Mouse (Mus musculus) stomach, postnatal 0 days (tissue): Measurements from ENCODE around the gene Sox15. TPM values are rescaled to one million over a fixed set of nuclear protein-coding genes. Genes with fewer than 3 reads are reported as not detected.

ENCODE experiments used
- ATAC-seq: fragments of 200-750 bp; cut with Nextera tagmentation; 2 replicates; pipeline ENCODE4 v1.8.0; 2017; ENCODE audit not compliant: low FRiP score, low TSS enrichment
- DNase-seq: peaks from one replicate; pipeline ENCODE4 v3.0.0-alpha.2; 2016; ENCODE audit warnings: low spot score
- H3K27ac ChIP-seq: fragments of 300-500 bp; sonication (generic); replicated peaks from 2 replicates; pipeline ENCODE4 v1.5.1; 2014; ENCODE audit warnings: mild to moderate bottlenecking, control low read depth
- H3K27me3 ChIP-seq: fragments of 300-500 bp; sonication (generic); 2 replicates; pipeline ENCODE4 v1.6.1; 2014; ENCODE audit warnings: low read length; ENCODE audit not compliant: control insufficient read depth, insufficient read depth
- H3K36me3 ChIP-seq: fragments of 300-500 bp; sonication (generic); 2 replicates; pipeline ENCODE4 v1.6.1; 2014; ENCODE audit warnings: low read length, mixed read lengths; ENCODE audit not compliant: control insufficient read depth, insufficient read depth
- H3K4me1 ChIP-seq: fragments of 300-500 bp; sonication (generic); replicated peaks from 2 replicates; pipeline ENCODE4 v1.6.1; 2014; ENCODE audit warnings: antibody characterized with exemption; ENCODE audit not compliant: control insufficient read depth, insufficient read depth
- H3K4me2 ChIP-seq: fragments of 300-500 bp; sonication (generic); replicated peaks from 2 replicates; pipeline ENCODE4 v1.6.1; 2014; ENCODE audit warnings: low read depth, mild to moderate bottlenecking, control low read depth, moderate library complexity
- H3K4me3 ChIP-seq: fragments of 300-500 bp; sonication (generic); 2 replicates; pipeline ENCODE4 v1.5.1; 2014; ENCODE audit warnings: low read depth, low read length, control low read depth
- H3K9ac ChIP-seq: fragments of 300-500 bp; sonication (generic); 2 replicates; pipeline ENCODE4 v1.6.1; 2014; ENCODE audit warnings: mild to moderate bottlenecking, low read length, control low read depth, mixed read lengths
- H3K9me3 ChIP-seq: fragments of 300-500 bp; sonication (generic); 2 replicates; pipeline ENCODE4 v1.6.1; 2016; ENCODE audit warnings: low read length; ENCODE audit not compliant: control insufficient read depth
- CTCF ChIP-seq: IDR thresholded peaks from 2 replicates; pipeline ENCODE4 v1.5.1; 2016; ENCODE audit warnings: antibody characterized with exemption, low read depth, mild to moderate bottlenecking, moderate library complexity
- EP300 ChIP-seq: optimal IDR thresholded peaks from 2 replicates; pipeline ENCODE3; 2016; ENCODE audit warnings: antibody characterized with exemption
- WGBS: fragments of 180-500 bp; shearing (Covaris S2); extraction: QIAGEN DNeasy Blood & Tissue Kit; methylation state at CpG from one replicate; pipeline ENCODE4 v1.1.7; 2014; 5-methylcytosine and 5-hydroxymethylcytosine counted together
- polyA plus RNA-seq: library from polyadenylated mRNA; unstranded; fragments of >200 nt; fragmentation: Nextera tagmentation; extraction: Ambion mirVana; gene quantifications from 2 replicates; pipeline ENCODE4 v1.2.1, GENCODE M21; 2015

Sox15 gene
- polyA plus RNA-seq, 1 experiment from 2014 or later: 7.9 TPM

GRCm38 (mm10) chr11:69679144-69679543 is 24.0 kb downstream of the Sox15 start:
- H3K4me1 ChIP-seq: 0 out of 2 replicates have a peak, but pooled peaks cover 3% of the 10 kb centered on the region
- 93% methylated on average over 2 of the region's 2 CpGs for whole genome bisulfite sequencing
- no peak overlapping the region for H3K9ac ChIP-seq
- peaks cover 13% of the 10 kb centered on the region for H3K36me3 ChIP-seq
- no peaks in the 10 kb centered on the region for H3K9me3 ChIP-seq
- DNase-seq (no peak), ATAC-seq (no peak)
- TF ChIP-seq CTCF: no peak
- no peak for TF ChIP-seq EP300
- no peak overlapping the region for H3K4me2 ChIP-seq
- no peak overlapping the region for H3K4me3 ChIP-seq
- H3K27ac ChIP-seq: no peak overlapping the region
- no peaks in the 10 kb centered on the region for H3K27me3 ChIP-seq

GRCm38 (mm10) chr11:69680136-69680855 is 25.2 kb downstream of the Sox15 start:
- H3K9ac ChIP-seq: 0 out of 2 replicates have a peak overlapping the region, but pooled peaks have one; percentile 4

GRCm38 (mm10) chr11:69681314-69682208 is 26.4 kb downstream of the Sox15 start, which contains the start of gene Senp3:
Gene Senp3, minus strand, starts transcription at chr11:69682084.
- H3K4me2 ChIP-seq: peak within 1 kb of the TSS; percentile 67
- under 1% methylated on average over 77 of the region's 80 CpGs for WGBS
- no peak for TF ChIP-seq EP300
- TF ChIP-seq CTCF: peak; percentile 16; the same call in 1 of the 2 replicates
- H3K27me3 ChIP-seq: no peaks in the 10 kb centered on the region
- H3K9me3 ChIP-seq: no peaks in the 10 kb centered on the region
- H3K9ac ChIP-seq: peak within 1 kb of the TSS; percentile 85
- peaks cover 4% of the 10 kb centered on the region; the same call in 1 of the 2 replicates for H3K36me3 ChIP-seq
- peak within 1 kb of the TSS; percentile 90 for H3K27ac ChIP-seq
- ATAC-seq: peak; percentile 94
- DNase-seq: peak; percentile 98
- peak within 1 kb of the TSS; percentile 82 for H3K4me3 ChIP-seq
- peaks cover 12% of the 10 kb centered on the region for H3K4me1 ChIP-seq

More at GRCm38 (mm10) chr11:69680136-69680855, 25.2 kb downstream of the Sox15 start:
- Histone ChIP-seq H3K4me2 (peak overlapping the region; percentile 67), H3K36me3 (peaks cover 11% of the 10 kb centered on the region; the same call in 1 of the 2 replicates), H3K27me3 (no peaks in the 10 kb centered on the region), H3K9me3 (no peaks in the 10 kb centered on the region), H3K4me1 (peaks cover 6% of the 10 kb centered on the region), H3K27ac (no peak overlapping the region), H3K4me3 (no peak overlapping the region)
- no peak for TF ChIP-seq EP300
- no peak for TF ChIP-seq CTCF
- DNase-seq (no peak), ATAC-seq (no peak)
- WGBS: 92% methylated on average over 30 of the region's 30 CpGs

DNA sequence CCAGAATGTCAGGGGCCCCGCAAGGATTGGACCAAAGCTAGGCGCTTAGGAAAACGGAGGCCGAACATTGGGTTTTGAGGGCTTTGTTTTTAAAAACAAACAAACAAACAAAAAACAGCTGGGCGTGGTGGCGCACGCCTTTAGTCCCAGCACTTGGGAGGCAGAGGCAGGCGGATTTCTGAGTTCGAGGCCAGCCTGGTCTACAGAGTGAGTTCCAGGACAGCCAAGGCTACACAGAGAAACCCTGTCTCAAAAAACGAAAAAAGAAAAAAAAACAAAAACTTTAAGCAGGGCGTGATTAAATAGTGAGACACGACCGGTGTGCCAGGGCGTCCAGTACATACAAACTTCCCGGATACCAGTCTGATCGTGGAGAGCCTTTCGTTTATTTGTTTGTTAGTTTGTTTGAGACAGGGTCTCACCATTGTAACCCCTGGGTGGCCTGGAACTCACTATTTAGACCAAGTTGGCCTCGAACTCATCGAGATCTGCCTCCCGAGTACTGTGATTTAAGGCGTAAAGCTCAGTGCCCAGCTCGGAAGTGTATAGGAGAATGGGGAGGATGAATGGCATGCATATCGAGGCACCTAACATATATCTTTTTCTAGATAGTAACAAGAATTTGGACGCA is 27.2 kb downstream of the Sox15 start:
- H3K27ac ChIP-seq: peak overlapping the region; percentile 90
- no peaks in the 10 kb centered on the region for H3K27me3 ChIP-seq
- H3K4me1 ChIP-seq: peaks cover 12% of the 10 kb centered on the region
- H3K9me3 ChIP-seq: no peaks in the 10 kb centered on the region
- H3K4me3 ChIP-seq: peak overlapping the region; percentile 82
- DNase-seq (peak; percentile 34), ATAC-seq (no peak; the same call in 1 of the 2 replicates)
- 0 out of 2 replicates have a peak, but pooled peaks cover 2% of the 10 kb centered on the region for H3K36me3 ChIP-seq
- 18% methylated on average over 24 of the region's 24 CpGs for WGBS
- TF ChIP-seq EP300 (no peak), CTCF (no peak)
- H3K4me2 ChIP-seq: peak overlapping the region; percentile 67
- H3K9ac ChIP-seq: peak overlapping the region; percentile 61

DNA sequence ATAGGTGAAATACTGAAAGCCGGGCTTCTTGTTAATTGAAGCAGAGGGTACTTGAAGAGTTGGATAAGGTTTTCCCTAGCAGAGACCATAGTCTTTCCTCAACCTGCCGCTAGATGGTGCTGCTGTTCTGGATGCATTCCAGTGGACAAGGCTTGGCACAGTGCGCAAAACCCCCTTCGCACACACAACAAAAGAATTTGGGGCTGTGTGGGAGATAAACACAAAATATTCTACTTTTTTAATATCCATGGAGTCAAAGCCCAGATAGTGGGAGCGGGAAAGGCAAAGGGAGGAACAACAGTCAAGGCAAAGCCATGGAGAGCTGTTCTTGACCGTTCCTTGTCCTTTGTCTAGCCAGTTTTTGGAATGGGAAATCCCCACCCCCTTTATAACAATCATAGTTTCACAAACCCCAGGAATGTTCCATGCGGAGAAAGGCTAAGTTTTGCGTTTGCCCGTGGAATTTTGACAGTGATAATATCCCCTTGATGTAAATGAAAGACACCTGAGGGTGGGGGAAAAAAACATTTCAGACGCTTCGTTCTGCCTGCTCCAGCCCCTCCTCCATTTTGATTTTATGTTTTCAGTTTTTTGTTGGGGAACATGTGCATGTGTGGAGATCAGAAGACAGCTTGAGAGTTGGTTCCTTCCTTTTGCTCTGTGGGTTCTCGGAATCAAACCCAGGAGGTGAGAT is 27.9 kb downstream of the Sox15 start:
- Histone ChIP-seq H3K9ac (0 out of 2 replicates have a peak overlapping the region, but pooled peaks have one; percentile 28), H3K27ac (peak overlapping the region; percentile 90), H3K4me3 (peak overlapping the region; percentile 17; the same call in 1 of the 2 replicates), H3K9me3 (no peaks in the 10 kb centered on the region), H3K27me3 (no peaks in the 10 kb centered on the region), H3K36me3 (0 out of 2 replicates have a peak, but pooled peaks cover 2% of the 10 kb centered on the region), H3K4me1 (peaks cover 12% of the 10 kb centered on the region), H3K4me2 (peak overlapping the region; percentile 67)
- TF ChIP-seq EP300: no peak
- peak; percentile 96 for TF ChIP-seq CTCF
- DNase-seq: peak; percentile 89
- WGBS: 8% methylated on average over 12 of the region's 12 CpGs
- ATAC-seq: peak; percentile 13; the same call in 1 of the 2 replicates
